Mouse (Mus musculus) embryo, embryonic 11 days (tissue): ENCODE measurements at regions not wholly inside any gene's neighbourhood (a gene's known extent, or its start where the extent isn't known, plus 50 kb on each side); places are given as distances from the start of the nearest gene placed in this dataset.
"Not testable (repeated sequence)": the region's sequence is repeated elsewhere in the genome, so short reads cannot be mapped to it uniquely, and the experiment has no call there.

Experiments
- DNase-seq: peaks from one replicate; pipeline ENCODE4 v3.0.0-alpha.2; 2015

- peak; percentile 40 for DNase-seq
Measured at GRCm38 (mm10) chr2:72619446-72619845, 143.5 kb downstream of the Cdca7 start.

GRCm38 (mm10) chr2:72620182-72620652, 144.3 kb downstream of the Cdca7 start:
- DNase-seq = peak; percentile 58

GRCm38 (mm10) chr2:72627915-72628314, 152.0 kb downstream of the Cdca7 start:
- no peak for DNase-seq

GRCm38 (mm10) chr2:72628626-72629470, 152.9 kb downstream of the Cdca7 start:
- DNase-seq = no peak

- no peak for DNase-seq
Measured at GRCm38 (mm10) chr2:72629691-72630461, 153.9 kb downstream of the Cdca7 start.

- DNase-seq = peak; percentile 63
Measured at GRCm38 (mm10) chr2:72637881-72638620, 162.1 kb downstream of the Cdca7 start.

- DNase-seq = no peak
Measured at GRCm38 (mm10) chr2:72639022-72639421, 163.1 kb downstream of the Cdca7 start.

- no peak for DNase-seq
Measured at GRCm38 (mm10) chr2:72641228-72641627, 165.3 kb downstream of the Cdca7 start.

GRCm38 (mm10) chr2:72644151-72644843, 168.3 kb downstream of the Cdca7 start:
- DNase-seq = no peak

GRCm38 (mm10) chr2:72647642-72648041, 171.7 kb downstream of the Cdca7 start:
- no peak for DNase-seq

GRCm38 (mm10) chr2:72648294-72648693, 172.3 kb downstream of the Cdca7 start:
- no peak for DNase-seq

GRCm38 (mm10) chr2:72655864-72656263, 179.9 kb downstream of the Cdca7 start:
- no peak for DNase-seq

- DNase-seq = no peak
Measured at GRCm38 (mm10) chr2:72657101-72657920, 181.4 kb downstream of the Cdca7 start.

GRCm38 (mm10) chr2:72662396-72662795, 186.4 kb downstream of the Cdca7 start:
- DNase-seq = no peak

GRCm38 (mm10) chr2:72662979-72663780, 187.2 kb downstream of the Cdca7 start:
- DNase-seq = no peak

- DNase-seq = not testable (repeated sequence)
Measured at GRCm38 (mm10) chr2:72667396-72667795, 191.4 kb downstream of the Cdca7 start.

GRCm38 (mm10) chr2:72672908-72673901, 197.2 kb downstream of the Cdca7 start:
- DNase-seq = peak; percentile 51

GRCm38 (mm10) chr2:72674229-72674628, 198.3 kb downstream of the Cdca7 start:
- peak; percentile 57 for DNase-seq

GRCm38 (mm10) chr2:72674856-72675440, 199.0 kb downstream of the Cdca7 start:
- DNase-seq = no peak
